Mouse (Mus musculus) CH12F3 (cell line): ENCODE measurements around the gene Lpcat4.

ENCODE experiments used
- in situ Hi-C: fragments of 300-500 bp; cut with MboI; formaldehyde crosslinking; loops from 2 replicates; pipeline ENCODE4 v1.14.3; 2020; ENCODE audit warnings: low sequenced_read_pairs

Lpcat4 gene

GRCm38 (mm10) chr2:112296211-112296610 is 56.9 kb downstream of the Lpcat4 start:
- in situ Hi-C loops = no loop called here
